Mouse (Mus musculus) left cerebral cortex, postnatal 4 days (tissue): Measurements from ENCODE around the gene Pid1. TPM values are rescaled to one million over a fixed set of nuclear protein-coding genes. Genes with fewer than 3 reads are reported as not detected.
A peak's percentile ranks its signal among the peaks of the same experiment; 100 is the strongest.

Experiments
- DNase-seq: peaks from one replicate; pipeline ENCODE4 v3.0.0-alpha.2; 2022
- intact Hi-C: fragments of 180-260 bp; cut with DNase I; formaldehyde crosslinking; loops from one replicate; pipeline ENCODE4 v1.15.1; 2025
- total RNA-seq, 2 experiments: library from RNA; stranded (reverse); gene quantifications; 2 replicates each; pipeline ENCODE4 v1.2.3; 2021

The Pid1 gene
- 10 to 100 TPM; 43.4 to 45.9 TPM for total RNA-seq

DNA sequence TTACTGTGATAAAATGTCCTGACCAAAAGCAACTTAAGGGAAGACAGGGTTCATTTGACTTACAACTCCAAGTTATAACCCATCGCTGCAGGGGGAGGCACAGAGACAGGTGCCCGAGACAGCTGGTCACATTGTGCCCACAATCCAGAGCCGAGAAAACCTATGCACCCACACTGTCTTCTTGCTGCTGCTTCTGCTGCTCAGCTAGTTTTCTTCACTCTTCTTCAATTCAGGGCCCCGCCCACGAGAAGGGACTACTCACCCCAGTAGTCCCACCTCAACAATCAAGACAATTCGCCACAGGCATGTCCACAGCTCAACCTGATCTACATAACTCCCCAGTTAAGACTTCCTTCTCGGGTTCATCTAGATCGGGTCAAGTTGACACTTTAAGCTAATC, at the start of gene Pid1:
Gene Pid1 (minus strand): TSS at position 214 of the 400 bp plus-strand sequence.
- intact Hi-C loops, result no loop called here
- DNase-seq, result no peak

- DNase-seq, result no peak
Measured at GRCm38 (mm10) chr1:84409514-84409913, 45.5 kb upstream of the Pid1 start.

DNA sequence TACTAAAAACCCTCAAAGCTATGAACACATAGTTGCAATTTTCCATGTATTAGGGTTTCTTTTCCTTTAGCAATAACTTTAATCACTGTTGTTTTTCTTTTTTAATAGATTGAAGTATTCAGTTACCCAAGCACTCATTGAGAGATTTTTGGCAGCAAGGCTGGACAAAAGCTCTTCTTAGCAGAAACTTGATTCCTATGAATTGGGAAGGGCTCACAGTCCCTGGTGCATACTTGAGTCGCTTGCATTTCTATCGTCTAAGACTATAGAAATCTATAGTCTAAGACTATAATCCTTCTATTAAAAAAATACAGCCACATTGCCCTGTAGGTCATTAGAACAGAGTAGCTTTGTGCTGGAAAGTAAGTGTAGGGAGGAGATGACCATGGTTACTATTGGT, 44.9 kb upstream of the Pid1 start:
- intact Hi-C loops, result no loop called here
- no peak for DNase-seq

More at GRCm38 (mm10) chr1:84409514-84409913, 45.5 kb upstream of the Pid1 start:
- intact Hi-C loops, result no loop called here

GRCm38 (mm10) chr1:84406891-84407290, 42.9 kb upstream of the Pid1 start:
- no peak for DNase-seq
- intact Hi-C loops, result no loop called here

DNA sequence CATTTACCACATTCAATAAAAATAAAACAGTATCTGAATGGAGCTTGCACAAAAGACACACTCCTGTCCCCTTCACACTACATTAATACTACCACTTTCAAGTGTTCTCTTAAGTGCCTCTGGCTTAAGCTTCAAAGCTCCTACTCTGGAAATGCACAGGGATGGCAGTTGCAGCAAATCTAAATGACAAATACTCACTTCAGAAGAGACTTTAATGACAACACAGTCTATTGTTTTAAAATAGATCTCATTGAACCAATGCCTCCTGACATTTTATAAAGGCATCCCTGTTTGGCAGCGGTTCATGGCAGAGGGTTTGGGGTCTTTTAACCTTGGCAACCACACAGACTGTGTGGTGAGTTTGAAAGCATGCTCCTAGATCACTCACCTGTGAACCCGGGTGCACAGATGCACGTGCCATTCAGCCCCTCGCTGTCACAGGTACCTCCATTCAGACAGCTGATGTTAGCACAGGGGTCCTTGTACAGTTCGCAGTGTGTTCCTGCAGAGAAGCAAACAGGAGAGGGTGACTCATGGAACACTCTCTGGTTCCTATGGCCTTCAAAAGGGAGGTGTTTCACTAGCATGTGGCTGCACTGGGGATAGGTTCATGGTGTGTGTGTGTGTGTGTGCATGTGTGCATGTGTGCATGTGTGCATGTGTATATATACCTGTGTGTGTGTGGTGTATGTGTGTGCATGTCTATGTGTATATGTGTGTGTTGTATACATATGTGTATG, 41.7 kb upstream of the Pid1 start:
- no peak for DNase-seq
- intact Hi-C loops, result no loop called here

- intact Hi-C loops, result no loop called here
- DNase-seq, result peak; percentile 27
Measured at GRCm38 (mm10) chr1:84404880-84405279, 40.9 kb upstream of the Pid1 start.

- intact Hi-C loops, result no loop called here
Measured at GRCm38 (mm10) chr1:84402154-84402553, 38.2 kb upstream of the Pid1 start.

GRCm38 (mm10) chr1:84399671-84400070, 35.7 kb upstream of the Pid1 start:
- intact Hi-C loops, result no loop called here
- DNase-seq, result no peak

More at GRCm38 (mm10) chr1:84402154-84402553, 38.2 kb upstream of the Pid1 start:
- DNase-seq, result no peak

DNA sequence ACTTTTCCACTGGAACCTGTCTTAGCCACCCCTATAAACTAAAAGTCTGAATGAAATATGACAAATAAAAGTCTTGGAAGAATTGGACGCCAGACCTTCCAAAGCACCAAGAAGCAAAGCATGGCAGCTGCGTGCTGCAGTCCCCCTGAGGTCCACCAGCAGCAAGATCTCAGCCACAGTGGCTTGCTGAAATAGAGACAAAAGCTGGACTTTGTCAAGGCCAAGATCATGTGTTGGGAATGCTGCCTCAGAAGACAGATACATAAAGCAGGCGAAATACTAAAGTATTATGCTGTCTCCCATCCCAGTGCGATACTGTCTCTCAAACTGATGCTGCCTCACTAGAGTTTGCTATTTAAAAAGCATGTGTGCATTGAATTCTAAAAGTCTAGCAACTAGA, 35.1 kb upstream of the Pid1 start:
- intact Hi-C loops, result no loop called here
- no peak for DNase-seq

- no peak for DNase-seq
- intact Hi-C loops, result no loop called here
Measured at GRCm38 (mm10) chr1:84396787-84397186, 32.8 kb upstream of the Pid1 start.

GRCm38 (mm10) chr1:84395928-84396327, 31.9 kb upstream of the Pid1 start:
- intact Hi-C loops, result no loop called here
- no peak for DNase-seq

DNA sequence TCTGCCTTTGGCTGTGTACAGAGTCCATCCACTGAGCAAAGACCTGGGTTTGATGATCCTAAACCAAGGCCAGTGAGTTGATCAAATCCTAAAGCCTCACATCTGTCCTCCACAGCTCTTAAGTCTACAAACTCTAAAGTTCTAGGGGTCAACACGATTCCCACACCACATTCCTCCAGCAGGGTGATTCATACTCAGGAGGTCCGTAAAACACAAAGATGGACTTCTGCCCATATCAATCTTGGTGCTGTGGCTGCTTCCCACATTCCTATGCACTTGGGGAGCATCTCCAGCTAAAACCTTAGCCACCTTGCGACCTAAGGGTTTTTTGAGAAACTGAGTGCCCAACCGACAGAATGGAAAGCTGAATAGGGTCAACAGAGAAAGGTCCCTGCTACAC, 27.0 kb upstream of the Pid1 start:
- no peak for DNase-seq
- intact Hi-C loops, result no loop called here

- DNase-seq, result peak; percentile 10
- intact Hi-C loops, result no loop called here
Measured at GRCm38 (mm10) chr1:84387616-84388015, 23.6 kb upstream of the Pid1 start.

DNA sequence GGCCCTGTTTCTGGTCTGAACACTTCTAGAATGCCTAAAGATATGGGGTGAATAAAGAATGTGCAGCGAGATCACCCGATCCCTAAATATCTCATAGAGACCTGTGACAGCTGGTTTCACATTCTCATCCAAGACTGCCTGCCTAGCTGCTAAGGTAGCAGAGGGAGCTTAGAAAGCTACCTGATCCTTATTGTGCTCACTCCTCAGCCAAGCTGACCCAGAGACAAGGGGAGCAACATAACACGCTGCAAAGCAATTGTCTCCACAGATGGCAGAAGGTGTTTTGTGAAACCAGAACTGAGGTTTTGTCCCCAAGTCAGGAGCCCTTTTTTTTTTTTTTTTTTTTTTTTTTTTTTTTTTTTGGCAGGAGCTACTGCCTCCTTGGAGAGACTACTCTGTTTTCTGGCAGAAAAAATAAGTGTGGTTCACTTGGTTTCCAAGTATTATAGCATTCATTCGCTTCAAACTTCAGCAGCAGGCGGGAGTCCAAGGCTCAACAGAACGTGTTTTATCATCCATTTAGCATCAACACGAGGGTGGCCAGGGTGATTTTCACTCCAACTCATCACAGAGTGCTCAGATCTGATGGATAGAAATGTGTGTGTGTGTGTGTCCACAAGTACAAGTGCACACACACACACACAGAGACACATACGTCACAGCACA, 22.6 kb upstream of the Pid1 start:
- DNase-seq, result peak; percentile 22
- intact Hi-C loops, result no loop called here

GRCm38 (mm10) chr1:84382709-84383108, 18.7 kb upstream of the Pid1 start:
- intact Hi-C loops, result no loop called here
- DNase-seq, result no peak

- DNase-seq, result no peak
- intact Hi-C loops, result no loop called here
Measured at GRCm38 (mm10) chr1:84382064-84382463, 18.1 kb upstream of the Pid1 start.

GRCm38 (mm10) chr1:84380895-84381294, 16.9 kb upstream of the Pid1 start:
- no peak for DNase-seq
- intact Hi-C loops, result no loop called here

- intact Hi-C loops, result no loop called here
- no peak for DNase-seq
Measured at GRCm38 (mm10) chr1:84367733-84368132, 3.8 kb upstream of the Pid1 start.

- intact Hi-C loops, result no loop called here
- DNase-seq, result no peak
Measured at GRCm38 (mm10) chr1:84366553-84366952, 2.6 kb upstream of the Pid1 start.

DNA sequence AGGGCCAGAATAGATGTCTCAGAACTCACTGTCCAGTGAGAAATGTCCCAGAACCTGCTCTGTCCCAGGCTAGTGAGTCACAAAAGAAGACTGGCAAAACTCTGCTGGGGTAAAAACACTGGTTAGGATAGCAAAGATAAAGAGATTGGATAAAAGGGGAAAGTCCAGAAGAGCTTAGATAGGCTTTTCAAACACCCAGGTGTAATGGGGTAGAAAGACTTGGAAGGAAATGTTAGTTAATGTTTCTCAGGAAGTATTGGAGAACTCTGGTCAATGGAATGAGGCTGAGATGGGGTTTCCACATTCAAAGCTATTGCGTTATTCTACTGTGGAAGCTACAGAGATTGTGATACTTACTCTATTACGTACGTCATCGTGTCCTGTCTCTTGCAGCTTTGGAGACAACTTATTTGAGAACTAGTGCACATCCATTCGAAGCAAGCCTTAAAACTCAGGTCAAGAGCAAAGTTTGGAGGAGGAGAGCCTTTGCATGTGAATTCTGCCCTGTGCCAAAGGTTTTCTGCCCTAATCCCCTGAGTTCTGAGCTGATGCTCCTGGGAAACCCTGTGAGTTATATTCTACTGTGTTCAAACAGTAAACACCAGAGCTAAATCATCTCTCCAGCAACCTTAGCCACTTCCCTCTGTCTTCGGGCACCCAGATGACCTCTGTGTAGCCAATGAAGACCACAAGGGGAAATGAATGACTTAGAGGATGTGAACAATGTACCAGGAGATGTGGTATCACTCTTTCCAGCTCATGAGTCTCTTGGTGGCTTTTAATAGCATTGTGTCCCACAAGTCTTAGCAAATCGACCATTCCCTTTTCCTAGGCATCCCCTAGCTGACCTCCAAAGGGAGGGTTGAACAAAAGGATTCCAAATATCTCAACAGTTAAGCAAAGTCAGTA, 1.0 kb downstream of the Pid1 start:
- intact Hi-C loops, result no loop called here
- DNase-seq, result no peak

- intact Hi-C loops, result no loop called here
- DNase-seq, result no peak
Measured at GRCm38 (mm10) chr1:84362209-84362608, 1.8 kb downstream of the Pid1 start.
